Mouse (Mus musculus) megakaryocyte, embryonic 14.5 days (primary cell): Measurements from ENCODE around the gene Rpl23. TPM values are rescaled to one million over a fixed set of nuclear protein-coding genes. Genes with fewer than 3 reads are reported as not detected.

Experiments
- H3K27me3 ChIP-seq: replicated peaks from 2 replicates; pipeline ENCODE3; 2012; ENCODE audit warnings: inconsistent platforms
- H3K36me3 ChIP-seq: replicated peaks from 2 replicates; pipeline ENCODE3; 2012; ENCODE audit warnings: low read length, inconsistent platforms, mixed read lengths
- H3K4me1 ChIP-seq: 2 replicates; pipeline ENCODE4 v1.6.1; 2012; ENCODE audit warnings: inconsistent platforms
- H3K4me3 ChIP-seq: replicated peaks from 2 replicates; pipeline ENCODE3; 2012; ENCODE audit warnings: moderate library complexity, mild to moderate bottlenecking, inconsistent platforms
- H3K9me3 ChIP-seq: 2 replicates; pipeline ENCODE4 v1.6.1; 2012; ENCODE audit warnings: inconsistent platforms
- FLI1 ChIP-seq: IDR thresholded peaks from 2 replicates; pipeline ENCODE4 v1.6.1; 2012; ENCODE audit warnings: low read length, inconsistent platforms, mixed read lengths
- GATA1 ChIP-seq: IDR thresholded peaks from 3 replicates; pipeline ENCODE4 v1.6.1; 2012; ENCODE audit warnings: mixed read lengths, low read length, inconsistent platforms, borderline replicate concordance
- polyA plus RNA-seq: library from polyadenylated mRNA; stranded (reverse); fragments of >175 nt; gene quantifications from 2 replicates; pipeline ENCODE4 v1.2.3, GENCODE M21; 2012; ENCODE audit warnings: low replicate concordance; ENCODE audit not compliant: insufficient read depth

The Rpl23 gene
- 25.9 and 294 TPM in 2 replicates for polyA plus RNA-seq

DNA sequence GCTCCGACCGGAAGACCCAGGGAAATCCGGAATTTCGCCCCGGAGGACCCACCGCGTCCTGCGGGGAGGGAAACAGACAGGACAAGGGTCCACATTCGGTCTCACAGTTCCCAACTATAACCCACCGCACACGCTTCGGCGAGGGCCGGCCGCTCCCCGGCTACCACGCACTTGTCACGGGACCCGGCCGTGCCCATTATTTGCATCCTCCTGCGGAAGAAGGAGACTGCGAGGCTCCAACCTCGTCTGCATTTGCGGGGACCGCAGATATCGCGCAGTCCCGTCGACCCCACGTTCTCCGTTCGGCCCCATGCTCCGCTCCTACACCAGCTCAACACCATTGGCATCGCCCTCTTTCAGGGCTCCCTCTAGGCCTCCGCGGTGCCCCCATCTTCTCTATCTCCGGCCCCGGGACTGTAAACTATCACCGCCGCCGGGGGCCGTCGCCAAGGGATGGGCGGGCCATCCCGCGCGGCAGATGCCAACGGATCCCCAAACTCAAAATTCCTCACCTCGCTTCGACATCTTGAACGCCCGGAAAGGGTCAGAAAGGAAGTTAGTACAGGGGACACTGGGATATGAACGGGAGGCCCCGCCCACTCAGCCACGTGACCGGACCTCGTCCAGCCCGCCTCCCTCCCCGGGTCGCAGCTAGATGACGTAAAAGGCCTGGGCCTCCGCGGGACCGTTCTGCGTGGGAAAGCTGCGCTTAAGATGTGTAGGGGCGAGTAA is at the start of gene Rpl23:
Gene Rpl23 (minus strand): TSS at position 606 of the 732 bp plus-strand sequence.
- no peaks in the 10 kb centered on the region for H3K27me3 ChIP-seq
- H3K4me3 ChIP-seq = peak within 1 kb of the TSS; percentile 96
- no peak for TF ChIP-seq FLI1
- no peaks in the 10 kb centered on the region for H3K9me3 ChIP-seq
- peaks cover 21% of the 10 kb centered on the region for H3K4me1 ChIP-seq
- H3K36me3 ChIP-seq = peaks cover 38% of the 10 kb centered on the region

DNA sequence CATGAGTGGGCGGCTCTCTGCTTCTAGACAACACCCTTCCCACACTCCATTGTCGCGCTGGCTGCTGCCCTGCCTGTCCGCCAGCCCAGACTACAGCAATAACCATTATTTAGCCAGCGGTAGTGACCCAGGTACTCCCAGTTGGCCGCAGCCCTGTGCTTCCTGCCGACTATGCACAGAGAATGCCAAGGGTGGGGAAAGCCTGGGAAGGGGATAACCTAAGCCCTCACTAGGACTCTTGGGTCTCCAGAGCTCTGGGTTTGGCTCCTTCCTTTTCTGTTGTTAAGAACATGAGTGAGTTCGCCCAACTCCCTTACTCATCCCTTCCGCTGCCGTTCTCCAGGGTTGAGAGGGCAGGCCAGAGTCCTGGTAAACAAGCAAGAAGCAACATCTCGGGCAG is 49.8 kb upstream of the Rpl23 start:
- Histone ChIP-seq H3K36me3 (peaks cover 95% of the 10 kb centered on the region), H3K4me3 (peak overlapping the region; percentile 44), H3K9me3 (no peaks in the 10 kb centered on the region), H3K27me3 (no peaks in the 10 kb centered on the region), H3K4me1 (peaks cover 93% of the 10 kb centered on the region)
- TF ChIP-seq FLI1 = no peak
- no peak for TF ChIP-seq GATA1

DNA sequence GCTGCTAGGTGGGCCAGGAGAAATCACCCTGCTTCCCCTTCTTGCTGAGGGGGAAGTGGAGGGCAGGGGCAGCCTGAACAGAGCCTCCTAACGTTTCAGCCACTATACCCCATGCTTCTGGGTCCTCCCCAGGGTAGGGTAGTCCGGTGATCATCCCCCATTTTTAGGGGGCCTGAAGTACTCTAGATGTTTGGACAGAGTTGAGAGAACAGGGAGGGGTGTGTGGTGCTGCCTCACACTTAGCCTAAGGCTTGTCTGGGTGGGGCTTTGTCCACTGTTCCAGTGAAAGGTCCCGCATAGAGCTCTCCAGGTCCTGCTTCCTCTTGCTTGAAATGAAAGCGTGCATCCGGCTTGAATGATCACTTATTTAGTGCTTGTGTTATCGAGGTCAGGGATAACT is 48.3 kb upstream of the Rpl23 start:
- peaks cover 93% of the 10 kb centered on the region for H3K4me1 ChIP-seq
- H3K9me3 ChIP-seq = no peaks in the 10 kb centered on the region
- no peaks in the 10 kb centered on the region for H3K27me3 ChIP-seq
- peaks cover 95% of the 10 kb centered on the region for H3K36me3 ChIP-seq
- peak overlapping the region; percentile 86 for H3K4me3 ChIP-seq
- no peak for TF ChIP-seq FLI1
- no peak for TF ChIP-seq GATA1

DNA sequence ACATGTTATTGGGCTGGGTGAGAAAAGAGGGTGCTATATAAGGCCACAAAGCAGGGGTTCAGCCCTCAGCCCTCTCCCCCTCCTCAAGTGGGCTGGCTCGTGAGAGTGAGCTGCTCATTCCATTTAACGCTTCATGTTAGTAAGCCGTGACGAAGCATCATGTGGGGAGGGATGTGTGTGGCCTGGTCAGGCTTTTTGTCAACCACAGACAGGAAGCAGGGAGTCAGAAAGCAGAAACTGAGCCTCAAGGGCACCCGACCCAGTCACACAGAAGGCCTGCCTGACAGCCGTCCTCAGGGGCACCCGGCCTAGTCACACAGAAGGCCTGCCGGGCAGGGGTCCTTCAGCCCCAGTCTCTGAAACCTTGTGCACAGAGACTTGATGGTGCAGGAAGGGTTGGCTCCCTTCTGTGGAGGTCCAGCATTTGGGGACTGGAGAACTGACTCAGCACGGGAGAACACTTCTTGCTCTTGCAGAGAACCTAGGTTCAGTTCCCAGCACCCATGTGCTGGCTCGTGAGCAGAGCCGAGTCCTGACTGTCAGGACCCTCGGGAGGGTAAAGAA is 47.8 kb upstream of the Rpl23 start:
- H3K4me1 ChIP-seq = peaks cover 96% of the 10 kb centered on the region

DNA sequence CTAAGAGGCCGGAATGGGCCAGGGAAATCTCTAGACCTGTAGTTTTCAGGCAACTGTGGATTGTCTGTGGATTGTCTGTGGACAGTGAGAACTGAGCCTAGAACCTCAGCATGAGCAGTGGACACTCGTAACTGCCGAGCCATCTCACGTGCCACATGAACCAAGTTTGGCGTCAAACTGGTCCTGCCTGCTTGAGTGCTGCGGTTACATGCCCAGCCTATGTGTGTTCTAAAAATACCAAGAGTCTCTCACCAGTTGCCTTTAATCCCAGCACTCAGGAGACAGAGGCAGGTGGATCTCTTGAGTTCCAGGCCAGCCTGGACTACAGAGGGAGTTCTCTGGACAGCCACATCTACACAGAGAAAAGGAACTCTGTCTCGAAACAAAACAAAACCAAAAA is 47.1 kb upstream of the Rpl23 start:
- Histone ChIP-seq H3K9me3 (no peaks in the 10 kb centered on the region), H3K4me3 (peak overlapping the region; percentile 80), H3K36me3 (peaks cover 95% of the 10 kb centered on the region), H3K27me3 (no peaks in the 10 kb centered on the region), H3K4me1 (peaks cover 97% of the 10 kb centered on the region)
- TF ChIP-seq GATA1 (no peak), FLI1 (no peak)

More for the DNA sequence above, 47.8 kb upstream of the Rpl23 start:
- H3K36me3 ChIP-seq = peaks cover 95% of the 10 kb centered on the region
- H3K4me3 ChIP-seq = peak overlapping the region; percentile 86
- H3K27me3 ChIP-seq = no peaks in the 10 kb centered on the region
- H3K9me3 ChIP-seq = no peaks in the 10 kb centered on the region
- TF ChIP-seq GATA1 = no peak
- TF ChIP-seq FLI1 = 0 out of 2 replicates have a peak, but pooled peaks have one; percentile 36

DNA sequence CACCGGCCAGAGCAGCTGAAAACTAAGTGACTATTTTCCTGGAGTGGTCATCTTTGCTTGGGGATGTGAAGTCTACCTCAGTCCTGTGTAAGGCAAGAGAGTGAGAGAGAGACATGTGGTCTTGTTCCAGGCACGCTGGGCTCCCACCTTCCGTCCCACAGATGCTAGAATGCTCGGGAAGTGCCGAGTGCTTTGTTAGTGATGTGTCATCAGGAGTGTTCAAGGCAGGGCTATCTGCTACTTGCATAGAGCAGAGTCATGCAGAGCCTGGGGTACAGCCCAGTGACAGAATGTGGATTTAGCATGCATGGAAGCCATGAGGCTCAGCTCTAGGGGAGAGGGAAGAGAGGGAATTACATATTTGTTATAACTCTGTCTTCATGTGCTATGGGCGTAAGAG is 45.4 kb upstream of the Rpl23 start:
- Histone ChIP-seq H3K9me3 (no peaks in the 10 kb centered on the region), H3K36me3 (peaks cover 93% of the 10 kb centered on the region), H3K27me3 (no peaks in the 10 kb centered on the region), H3K4me3 (peak overlapping the region; percentile 75), H3K4me1 (peaks cover 97% of the 10 kb centered on the region)
- TF ChIP-seq FLI1 (no peak), GATA1 (no peak)

DNA sequence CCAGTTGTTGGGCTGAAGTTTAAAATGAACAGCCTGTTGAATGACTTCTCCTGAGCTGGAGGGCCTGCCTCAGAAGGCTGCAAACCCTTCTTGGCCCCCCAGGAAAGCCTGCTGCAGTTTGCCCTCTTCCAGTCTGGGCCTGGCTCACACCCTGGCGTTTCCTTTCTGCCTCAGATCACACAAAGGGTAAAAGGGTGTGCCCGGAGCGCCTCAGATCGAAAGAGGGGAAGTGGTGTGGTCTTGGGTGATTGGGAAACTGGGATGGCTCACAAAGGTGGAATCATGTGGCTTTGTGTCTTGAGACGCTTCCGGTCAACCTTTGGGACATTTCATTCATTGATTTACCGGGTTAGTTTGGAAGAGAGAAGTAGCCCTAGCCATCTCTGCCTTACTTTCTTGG is 44.2 kb upstream of the Rpl23 start:
- TF ChIP-seq GATA1 = no peak
- no peak for TF ChIP-seq FLI1
- H3K36me3 ChIP-seq = peaks cover 94% of the 10 kb centered on the region
- peaks cover 97% of the 10 kb centered on the region for H3K4me1 ChIP-seq
- no peaks in the 10 kb centered on the region for H3K27me3 ChIP-seq
- peak overlapping the region; percentile 10 for H3K4me3 ChIP-seq
- no peaks in the 10 kb centered on the region for H3K9me3 ChIP-seq

DNA sequence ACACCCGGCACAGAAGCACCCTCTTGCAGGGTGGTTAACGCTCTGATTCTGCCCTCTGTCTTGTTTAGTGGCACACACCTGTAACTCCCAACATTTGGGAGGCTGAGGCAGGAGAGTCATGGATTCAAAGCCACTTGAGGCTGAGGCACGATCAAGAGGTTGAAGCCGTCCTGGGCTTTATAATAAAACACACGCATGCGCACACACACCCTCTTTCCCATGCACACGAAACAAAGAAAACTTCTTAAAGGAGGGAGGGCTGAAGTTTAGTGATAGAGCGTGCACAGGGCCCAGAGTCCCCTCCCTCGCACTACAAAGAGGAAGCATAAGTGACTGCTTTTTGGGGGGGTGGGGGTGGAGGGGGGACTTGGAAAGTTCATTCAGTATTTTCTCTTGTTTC is 43.7 kb upstream of the Rpl23 start:
- Histone ChIP-seq H3K36me3 (peaks cover 96% of the 10 kb centered on the region), H3K9me3 (no peaks in the 10 kb centered on the region), H3K27me3 (no peaks in the 10 kb centered on the region), H3K4me1 (peaks cover 97% of the 10 kb centered on the region), H3K4me3 (no peak overlapping the region)
- TF ChIP-seq FLI1 (no peak), GATA1 (no peak)

DNA sequence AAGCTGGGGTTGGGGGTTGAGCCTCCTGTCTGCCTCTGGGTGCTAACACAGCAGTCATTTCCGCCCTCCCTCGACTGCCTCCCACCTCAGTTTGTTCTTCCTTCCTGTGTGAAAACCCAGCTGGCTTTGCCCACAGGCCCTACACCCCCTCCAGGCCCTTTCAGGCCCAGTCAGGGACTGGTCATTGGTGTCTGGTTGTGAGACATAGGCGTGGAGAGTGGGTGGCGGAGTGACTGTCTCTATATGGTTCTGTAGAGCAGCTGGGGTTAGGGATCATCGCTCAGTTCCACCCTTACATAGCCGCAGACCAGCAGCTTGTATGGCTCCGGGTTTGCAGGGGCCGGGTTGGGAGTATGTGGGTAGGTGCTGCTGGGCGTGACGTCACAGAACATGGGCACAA is 43.1 kb upstream of the Rpl23 start:
- Histone ChIP-seq H3K27me3 (no peaks in the 10 kb centered on the region), H3K4me3 (peak overlapping the region; percentile 21), H3K9me3 (no peaks in the 10 kb centered on the region), H3K36me3 (peaks cover 96% of the 10 kb centered on the region), H3K4me1 (peaks cover 97% of the 10 kb centered on the region)
- no peak for TF ChIP-seq GATA1
- TF ChIP-seq FLI1 = no peak

DNA sequence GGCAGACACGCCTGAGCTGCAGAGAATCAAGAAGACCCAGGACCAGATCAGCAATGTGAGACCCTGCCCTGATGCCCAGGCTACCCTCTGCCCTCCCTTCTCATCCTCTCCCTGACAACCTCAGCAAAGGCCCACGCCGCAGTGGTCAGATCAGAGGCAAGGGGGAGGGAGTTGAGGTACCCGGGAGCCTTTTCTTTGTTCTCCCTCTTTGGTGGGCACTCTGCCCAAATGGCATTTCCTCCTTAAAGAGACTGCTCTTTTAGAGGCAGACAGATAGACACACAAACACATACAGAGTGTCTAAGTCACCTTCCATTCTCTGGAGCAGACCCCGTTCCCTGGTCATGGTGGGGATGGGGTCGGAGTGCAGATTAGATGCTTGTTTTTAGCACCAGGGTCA is 42.7 kb upstream of the Rpl23 start:
- Histone ChIP-seq H3K9me3 (no peaks in the 10 kb centered on the region), H3K4me1 (peaks cover 97% of the 10 kb centered on the region), H3K4me3 (peak overlapping the region; percentile 29), H3K36me3 (peaks cover 96% of the 10 kb centered on the region), H3K27me3 (no peaks in the 10 kb centered on the region)
- TF ChIP-seq GATA1 (no peak), FLI1 (no peak)

DNA sequence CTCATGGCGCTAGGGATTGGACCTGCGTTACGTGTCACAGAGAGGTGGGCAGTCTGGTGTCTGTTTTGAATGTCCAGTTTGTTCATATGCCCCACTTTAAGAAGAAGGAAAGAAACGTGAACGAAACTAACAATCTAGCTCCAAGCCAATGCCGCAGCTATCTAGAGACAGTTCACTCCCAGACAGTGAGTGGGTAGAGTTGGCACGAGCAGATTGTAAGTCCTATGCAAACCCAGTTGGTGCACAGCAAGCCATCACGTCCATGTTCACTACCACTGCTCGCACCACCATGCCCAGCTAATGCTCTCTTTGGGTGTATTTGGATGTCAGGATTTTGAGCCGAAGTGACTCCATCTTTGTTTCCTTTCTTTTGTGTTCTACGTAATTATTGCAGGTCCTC is 41.9 kb upstream of the Rpl23 start:
- H3K9me3 ChIP-seq = no peaks in the 10 kb centered on the region
- peaks cover 97% of the 10 kb centered on the region for H3K4me1 ChIP-seq
- peaks cover 97% of the 10 kb centered on the region for H3K36me3 ChIP-seq
- H3K27me3 ChIP-seq = no peaks in the 10 kb centered on the region
- H3K4me3 ChIP-seq = no peak overlapping the region
- no peak for TF ChIP-seq FLI1
- no peak for TF ChIP-seq GATA1
